Mouse (Mus musculus) forebrain, embryonic 12.5 days (tissue): Measurements from ENCODE around the gene Ssna1. TPM values are rescaled to one million over a fixed set of nuclear protein-coding genes. Genes with fewer than 3 reads are reported as not detected.

ENCODE experiments used
- ATAC-seq: fragments of 200-750 bp; cut with Nextera tagmentation; 2 replicates; pipeline ENCODE4 v1.8.0; 2017; ENCODE audit warnings: moderate TSS enrichment; ENCODE audit not compliant: low FRiP score
- H3K27ac ChIP-seq: fragments of 300-500 bp; sonication (generic); 2 replicates; pipeline ENCODE4 v1.5.1; 2016; ENCODE audit warnings: mild to moderate bottlenecking
- H3K27me3 ChIP-seq: fragments of 300-500 bp; sonication (generic); 2 replicates; pipeline ENCODE4 v1.6.1; 2016; ENCODE audit warnings: mild to moderate bottlenecking
- H3K36me3 ChIP-seq: fragments of 300-500 bp; sonication (generic); replicated peaks from 2 replicates; pipeline ENCODE4 v1.6.1; 2016; ENCODE audit warnings: mild to moderate bottlenecking
- H3K4me1 ChIP-seq: fragments of 300-500 bp; sonication (generic); 2 replicates; pipeline ENCODE4 v1.6.1; 2016
- H3K4me2 ChIP-seq: fragments of 300-500 bp; sonication (generic); 2 replicates; pipeline ENCODE4 v1.6.1; 2016; ENCODE audit warnings: mild to moderate bottlenecking, moderate library complexity
- H3K4me3 ChIP-seq: fragments of 300-500 bp; sonication (generic); replicated peaks from 2 replicates; pipeline ENCODE4 v1.5.1; 2016; ENCODE audit warnings: mild to moderate bottlenecking
- H3K9ac ChIP-seq: fragments of 300-500 bp; sonication (generic); 2 replicates; pipeline ENCODE4 v1.6.1; 2016; ENCODE audit warnings: mild to moderate bottlenecking
- H3K9me3 ChIP-seq: fragments of 300-500 bp; sonication (generic); 2 replicates; pipeline ENCODE4 v1.6.1; 2016
- WGBS: fragments of 180-500 bp; shearing (Covaris S2); methylation state at CpG from one replicate; pipeline ENCODE4 v1.1.7; 2016; 5-methylcytosine and 5-hydroxymethylcytosine counted together
- polyA plus RNA-seq: library from polyadenylated mRNA; unstranded; fragments of >200 nt; fragmentation: Nextera tagmentation; extraction: Ambion mirVana; gene quantifications from 2 replicates; pipeline ENCODE4 v1.2.1, GENCODE M21; 2016

Gene Ssna1
- polyA plus RNA-seq, 1 experiment from 2014 or later: 224 TPM

DNA sequence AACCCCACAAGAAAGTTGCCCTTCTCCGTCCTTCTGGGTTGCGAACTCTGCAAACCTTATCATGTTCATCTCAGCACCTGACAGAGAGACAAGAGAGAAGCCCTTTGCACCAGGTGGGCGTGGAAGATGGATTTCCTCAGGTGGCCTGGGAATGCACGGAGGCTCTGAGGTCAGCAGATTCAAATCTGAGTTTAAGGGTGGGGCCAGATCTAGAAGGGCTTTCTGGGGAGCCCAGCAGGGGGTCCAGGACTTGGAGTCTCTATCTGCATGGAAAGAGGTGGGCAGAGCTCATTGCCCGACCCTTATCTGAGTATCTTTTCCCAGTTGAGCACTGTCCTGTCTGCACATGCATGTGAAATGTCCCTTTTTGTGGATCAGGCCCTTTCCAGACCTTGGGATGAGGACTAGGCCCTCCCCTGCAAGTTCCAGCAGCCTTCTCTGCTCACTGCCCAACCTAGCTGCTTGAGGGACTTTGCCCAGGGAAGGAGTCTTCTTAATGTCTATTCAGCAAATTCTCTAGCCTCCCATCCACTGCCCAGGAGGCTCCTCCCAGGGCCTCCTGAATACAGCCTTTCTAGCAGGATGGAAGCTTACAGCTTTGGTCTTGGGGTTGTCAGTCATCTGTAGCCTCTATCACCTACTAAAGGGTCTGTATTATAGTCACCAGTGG, 37.6 kb downstream of the Ssna1 start:
- H3K4me3 ChIP-seq: no peak overlapping the region

DNA sequence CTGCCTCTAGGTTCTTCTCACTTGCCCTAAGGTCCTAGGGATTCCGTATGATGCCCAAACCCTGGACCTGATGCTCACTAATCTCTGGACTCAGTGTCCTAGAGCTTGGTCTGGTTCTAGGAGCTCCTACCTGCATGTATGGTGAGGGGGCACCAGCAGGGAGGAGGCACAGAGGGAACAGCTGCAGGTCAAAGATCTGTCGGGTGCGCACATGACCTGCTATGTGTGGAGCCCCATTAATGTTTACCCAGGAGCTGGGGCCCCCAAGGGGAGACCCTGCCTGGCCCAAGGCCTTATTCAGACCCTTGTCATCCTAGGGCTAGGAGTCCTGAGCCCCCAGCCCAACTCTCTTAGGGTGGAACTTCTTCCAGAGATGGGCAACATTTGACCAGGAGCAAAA, 38.2 kb downstream of the Ssna1 start, which contains the start of gene Slc34a3:
Gene Slc34a3, minus strand, starts transcription at position 315 of the 400 bp plus-strand sequence.
- ATAC-seq: no peak
- Histone ChIP-seq H3K4me2 (no peak within 1 kb of the TSS), H3K9me3 (no peaks in the 10 kb centered on the region), H3K9ac (no peak within 1 kb of the TSS), H3K4me3 (no peak within 1 kb of the TSS), H3K27me3 (peaks cover 51% of the 10 kb centered on the region), H3K36me3 (no peaks in the 10 kb centered on the region), H3K4me1 (peaks cover 2% of the 10 kb centered on the region; the same call in 1 of the 2 replicates), H3K27ac (no peak within 1 kb of the TSS)
- WGBS: 84% methylated on average over 3 of the region's 3 CpGs

More for the DNA sequence above, 37.6 kb downstream of the Ssna1 start:
- H3K9me3 ChIP-seq: no peaks in the 10 kb centered on the region
- no peak overlapping the region for H3K9ac ChIP-seq
- no peak overlapping the region for H3K27ac ChIP-seq
- H3K4me1 ChIP-seq: no peaks in the 10 kb centered on the region
- no peak for ATAC-seq
- no peak overlapping the region for H3K4me2 ChIP-seq
- H3K36me3 ChIP-seq: no peaks in the 10 kb centered on the region
- H3K27me3 ChIP-seq: peaks cover 52% of the 10 kb centered on the region
- WGBS: 79% methylated on average over 5 of the region's 5 CpGs

DNA sequence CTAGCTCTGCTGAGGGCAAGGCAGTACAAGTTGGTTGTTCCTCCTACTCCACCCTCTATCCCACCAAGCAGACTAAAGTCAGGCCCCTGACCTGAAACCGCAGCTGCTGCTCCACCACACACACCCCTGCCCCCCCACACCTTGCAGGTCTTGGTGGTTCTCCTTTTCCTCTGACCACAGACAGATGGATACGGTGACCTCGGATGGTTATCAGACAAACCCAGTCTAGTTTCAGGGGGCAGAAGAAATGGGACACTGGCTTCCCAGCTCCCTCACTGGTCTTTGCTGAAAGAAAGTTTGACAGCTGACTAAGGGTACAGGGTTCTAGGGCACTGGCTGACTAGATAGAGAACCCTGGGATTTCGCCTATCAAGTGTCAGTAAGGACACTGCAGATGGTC, 38.8 kb downstream of the Ssna1 start:
- Histone ChIP-seq H3K4me3 (no peak overlapping the region), H3K27me3 (peaks cover 49% of the 10 kb centered on the region), H3K4me2 (no peak overlapping the region), H3K4me1 (peaks cover 6% of the 10 kb centered on the region; the same call in 1 of the 2 replicates), H3K36me3 (no peaks in the 10 kb centered on the region), H3K27ac (no peak overlapping the region), H3K9me3 (no peaks in the 10 kb centered on the region), H3K9ac (no peak overlapping the region)
- 87% methylated on average over 4 of the region's 4 CpGs for WGBS
- no peak for ATAC-seq

DNA sequence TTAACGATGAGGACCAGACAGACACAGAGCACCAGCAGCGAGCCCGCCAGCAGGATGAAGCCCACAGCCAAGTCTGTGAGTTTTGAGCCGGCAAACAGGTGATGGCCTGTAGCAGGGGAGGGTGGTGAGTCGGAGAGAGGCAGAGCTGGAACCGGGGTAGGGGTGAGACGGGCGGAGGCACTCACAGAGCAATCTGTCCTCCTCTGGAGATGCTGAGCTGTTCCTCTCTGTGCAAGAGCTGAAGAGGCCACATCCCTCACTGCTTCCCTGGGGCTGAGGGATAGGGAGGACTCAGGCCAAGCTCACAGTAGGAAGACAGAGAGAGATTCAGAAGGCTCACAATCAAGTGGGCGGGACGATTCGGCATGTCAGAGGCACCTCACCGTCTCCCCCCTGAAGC, 41.2 kb downstream of the Ssna1 start:
- no peaks in the 10 kb centered on the region for H3K9me3 ChIP-seq
- no peak overlapping the region for H3K4me3 ChIP-seq
- H3K27ac ChIP-seq: no peak overlapping the region
- H3K36me3 ChIP-seq: no peaks in the 10 kb centered on the region
- no peak overlapping the region for H3K9ac ChIP-seq
- WGBS: 56% methylated on average over 12 of the region's 12 CpGs
- H3K4me1 ChIP-seq: peaks cover 6% of the 10 kb centered on the region
- H3K4me2 ChIP-seq: no peak overlapping the region
- H3K27me3 ChIP-seq: peaks cover 37% of the 10 kb centered on the region
- no peak for ATAC-seq

DNA sequence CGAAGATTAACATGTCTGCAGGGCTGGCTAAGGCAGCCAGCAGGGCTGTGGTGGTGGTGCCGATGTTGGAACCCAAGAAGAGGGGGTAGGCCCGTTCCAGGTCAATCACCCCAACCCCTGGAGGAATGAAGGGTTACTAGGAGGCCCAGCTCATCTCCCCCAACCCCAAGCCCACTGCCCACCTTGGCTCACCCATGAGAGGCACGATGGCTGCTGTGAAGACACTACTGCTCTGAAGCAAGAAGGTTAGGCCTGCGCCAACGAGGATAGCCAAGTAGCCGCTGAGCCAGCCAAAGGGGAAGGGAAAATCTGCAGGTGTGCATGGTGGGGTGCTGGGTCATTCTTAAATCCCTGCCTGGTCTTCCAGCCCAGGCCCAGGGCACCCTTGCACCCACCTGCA, 41.7 kb downstream of the Ssna1 start:
- H3K9me3 ChIP-seq: no peaks in the 10 kb centered on the region
- H3K4me1 ChIP-seq: peaks cover 10% of the 10 kb centered on the region
- no peak overlapping the region for H3K4me2 ChIP-seq
- no peak for ATAC-seq
- H3K27ac ChIP-seq: no peak overlapping the region
- no peak overlapping the region for H3K4me3 ChIP-seq
- H3K9ac ChIP-seq: no peak overlapping the region
- 90% methylated on average over 7 of the region's 7 CpGs for WGBS
- peaks cover 33% of the 10 kb centered on the region for H3K27me3 ChIP-seq
- no peaks in the 10 kb centered on the region for H3K36me3 ChIP-seq

DNA sequence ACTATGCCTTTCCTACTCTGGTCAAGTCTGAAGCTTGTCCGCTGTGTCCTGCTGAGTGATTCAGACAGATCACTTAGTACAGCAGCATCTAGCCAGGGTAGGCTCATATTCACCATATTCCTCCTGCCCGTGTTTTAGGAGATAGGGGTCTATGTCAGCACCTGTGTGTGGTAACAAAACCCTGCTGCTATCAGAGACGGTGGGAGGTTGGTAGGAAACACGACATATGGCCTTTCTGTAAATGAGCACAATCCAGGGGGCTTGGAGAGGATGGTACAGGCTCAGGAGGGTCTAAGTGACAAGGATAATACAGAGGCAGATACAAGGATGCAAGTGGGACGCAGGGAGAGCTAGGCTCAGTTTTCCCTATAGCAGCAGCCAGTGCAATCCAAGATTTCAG, 42.7 kb downstream of the Ssna1 start:
- 89% methylated on average over 5 of the region's 5 CpGs for WGBS
- no peak overlapping the region for H3K4me3 ChIP-seq
- H3K9me3 ChIP-seq: no peaks in the 10 kb centered on the region
- H3K36me3 ChIP-seq: no peaks in the 10 kb centered on the region
- peaks cover 23% of the 10 kb centered on the region for H3K27me3 ChIP-seq
- H3K27ac ChIP-seq: no peak overlapping the region
- no peak overlapping the region for H3K9ac ChIP-seq
- ATAC-seq: no peak
- H3K4me1 ChIP-seq: peaks cover 14% of the 10 kb centered on the region
- no peak overlapping the region for H3K4me2 ChIP-seq

DNA sequence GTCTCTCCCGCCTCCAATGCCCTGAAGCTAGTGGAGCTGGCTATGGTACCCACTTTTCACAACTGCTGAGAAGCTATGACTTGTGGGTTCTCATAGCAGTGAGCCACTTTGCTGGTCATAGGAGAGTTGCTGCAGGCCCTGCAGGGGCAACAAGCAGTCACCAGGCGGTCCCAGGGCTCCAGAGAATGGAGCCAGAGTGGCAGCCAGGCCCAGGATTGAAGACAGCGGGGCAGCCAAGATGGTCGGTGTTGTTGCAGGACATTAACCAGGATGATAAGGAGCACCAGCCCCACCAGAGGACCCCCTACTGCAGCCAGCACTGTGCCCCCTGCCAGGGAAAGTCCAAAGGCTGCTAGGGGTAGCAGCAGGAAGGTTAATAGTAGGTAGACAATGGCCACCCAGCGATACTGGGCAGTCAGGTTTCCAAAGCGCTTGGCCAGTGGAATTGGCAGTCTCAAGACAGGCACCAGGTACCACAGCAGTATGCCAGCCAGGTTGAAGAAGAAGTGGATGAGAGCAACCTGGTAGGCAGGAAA, 43.2 kb downstream of the Ssna1 start:
- H3K9me3 ChIP-seq: no peaks in the 10 kb centered on the region
- H3K9ac ChIP-seq: peak overlapping the region; percentile 12; the same call in 1 of the 2 replicates
- no peak for ATAC-seq
- H3K36me3 ChIP-seq: no peaks in the 10 kb centered on the region
- peak overlapping the region; percentile 65; the same call in 1 of the 2 replicates for H3K27ac ChIP-seq
- WGBS: 74% methylated on average over 6 of the region's 6 CpGs
- H3K4me3 ChIP-seq: no peak overlapping the region
- peaks cover 14% of the 10 kb centered on the region for H3K4me1 ChIP-seq
- H3K4me2 ChIP-seq: peak overlapping the region; percentile 8; the same call in 1 of the 2 replicates
- peaks cover 22% of the 10 kb centered on the region for H3K27me3 ChIP-seq

DNA sequence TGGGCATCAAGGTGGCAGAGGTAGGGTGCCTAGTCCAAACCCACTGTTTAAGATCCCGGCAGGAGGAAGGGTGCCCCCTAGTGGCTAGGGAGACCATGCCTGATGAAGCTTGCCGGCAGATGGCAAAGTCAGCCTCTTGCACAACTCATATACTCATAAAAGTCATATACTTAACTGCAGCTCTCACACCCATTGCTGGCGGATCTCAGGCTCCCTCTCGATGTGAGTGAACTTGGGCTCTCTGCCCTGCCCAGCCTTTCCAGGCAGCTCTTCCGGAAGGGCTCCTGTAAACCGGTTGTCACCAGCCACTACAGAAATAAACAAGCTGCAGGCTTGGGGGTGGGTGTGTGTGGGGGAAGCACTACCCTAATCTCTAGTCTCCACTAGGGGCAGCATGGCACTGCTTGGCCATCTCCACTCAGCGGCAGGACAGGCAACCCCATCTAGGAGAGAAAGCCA, 43.8 kb downstream of the Ssna1 start:
- 0% methylated on average over 7 of the region's 7 CpGs for WGBS
- H3K4me3 ChIP-seq: peak overlapping the region; percentile 19

DNA sequence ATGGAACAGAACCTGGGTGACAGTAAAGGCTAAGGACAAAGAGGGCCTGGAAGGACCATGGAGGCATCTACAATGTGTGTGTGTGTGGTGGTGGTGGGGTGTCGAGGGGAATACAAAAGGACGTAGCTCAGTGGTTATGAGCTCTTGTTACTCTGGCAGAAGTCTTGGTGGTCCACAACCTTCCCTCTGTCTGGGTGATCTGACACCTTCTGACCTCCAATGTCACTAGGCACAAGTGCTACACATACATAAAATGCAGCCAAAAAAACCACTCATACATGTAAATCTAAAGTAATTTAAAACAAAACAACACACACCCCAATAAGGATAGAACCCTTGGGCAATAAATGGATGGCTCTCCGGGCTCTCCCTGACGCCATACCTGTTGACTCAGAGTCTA, 44.8 kb downstream of the Ssna1 start:
- no peak overlapping the region for H3K4me2 ChIP-seq
- H3K36me3 ChIP-seq: no peaks in the 10 kb centered on the region
- no peak for ATAC-seq
- no peak overlapping the region for H3K9ac ChIP-seq
- peaks cover 22% of the 10 kb centered on the region for H3K4me1 ChIP-seq
- H3K9me3 ChIP-seq: no peaks in the 10 kb centered on the region
- H3K4me3 ChIP-seq: no peak overlapping the region
- 90% methylated on average over 4 of the region's 4 CpGs for WGBS
- no peak overlapping the region for H3K27ac ChIP-seq
- H3K27me3 ChIP-seq: peaks cover 17% of the 10 kb centered on the region

More for the DNA sequence above, 43.8 kb downstream of the Ssna1 start:
- Histone ChIP-seq H3K27me3 (peaks cover 22% of the 10 kb centered on the region), H3K4me1 (peaks cover 18% of the 10 kb centered on the region), H3K4me2 (peak overlapping the region; percentile 35), H3K9me3 (no peaks in the 10 kb centered on the region), H3K27ac (peak overlapping the region; percentile 65; the same call in 1 of the 2 replicates), H3K36me3 (no peaks in the 10 kb centered on the region), H3K9ac (no peak overlapping the region)
- no peak for ATAC-seq

DNA sequence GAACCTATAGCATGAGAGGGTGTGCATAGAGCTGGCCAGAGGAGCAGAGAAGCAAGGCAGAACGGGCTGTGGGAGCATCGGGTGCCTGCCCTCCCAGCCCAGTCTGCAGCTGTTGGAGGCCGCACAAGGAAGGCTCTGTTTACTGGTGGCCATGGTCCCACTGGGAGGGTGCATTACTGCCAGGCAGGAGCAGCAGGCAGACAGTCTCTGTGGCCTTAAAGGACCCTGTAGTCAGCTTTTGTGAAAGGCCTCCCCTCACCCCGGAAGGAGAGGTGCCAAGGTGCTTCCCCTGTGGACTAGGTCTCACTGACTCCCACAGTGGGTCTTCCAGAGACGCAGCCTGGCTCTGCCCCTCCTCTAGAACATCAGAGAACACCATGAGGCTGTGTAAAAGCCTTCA, 45.4 kb downstream of the Ssna1 start:
- Histone ChIP-seq H3K9me3 (no peaks in the 10 kb centered on the region), H3K27me3 (peaks cover 12% of the 10 kb centered on the region), H3K9ac (no peak overlapping the region), H3K36me3 (peaks cover 5% of the 10 kb centered on the region), H3K4me3 (no peak overlapping the region), H3K27ac (no peak overlapping the region), H3K4me2 (no peak overlapping the region), H3K4me1 (peaks cover 22% of the 10 kb centered on the region)
- 88% methylated on average over 5 of the region's 5 CpGs for WGBS
- ATAC-seq: no peak

DNA sequence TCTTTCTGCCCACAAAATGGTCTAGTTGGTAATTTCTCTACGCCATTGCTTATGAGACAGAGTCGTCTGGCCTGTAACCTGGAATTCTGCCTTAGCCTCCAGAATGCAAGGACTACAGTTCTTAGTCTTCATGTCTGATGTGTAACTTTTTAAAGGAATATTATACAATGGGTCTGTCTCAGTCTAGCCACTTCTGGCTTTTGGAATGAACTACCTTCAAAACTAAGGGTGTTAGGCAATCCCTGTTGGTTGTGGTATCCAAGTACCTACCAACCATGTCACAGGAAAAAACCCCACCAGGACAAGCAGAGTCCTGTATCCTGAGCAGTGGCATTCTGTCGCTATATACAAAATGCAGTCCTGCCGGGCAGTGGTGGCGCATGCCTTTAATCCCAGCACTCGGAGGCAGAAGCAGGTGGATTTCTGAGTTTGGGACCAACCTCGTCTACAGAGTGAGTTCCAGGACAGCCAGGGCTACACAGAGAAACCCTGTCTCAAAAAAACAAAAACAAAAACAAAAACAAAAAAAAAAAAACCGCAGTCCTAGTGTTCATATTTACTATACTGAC, 46.3 kb downstream of the Ssna1 start:
- 75% methylated on average over 8 of the region's 8 CpGs for WGBS
- H3K27me3 ChIP-seq: peaks cover 8% of the 10 kb centered on the region; the same call in 1 of the 2 replicates
- peak overlapping the region; percentile 66; the same call in 1 of the 2 replicates for H3K9ac ChIP-seq
- H3K36me3 ChIP-seq: peaks cover 13% of the 10 kb centered on the region
- no peak for ATAC-seq
- H3K27ac ChIP-seq: peak overlapping the region; percentile 99
- no peaks in the 10 kb centered on the region for H3K9me3 ChIP-seq
- H3K4me2 ChIP-seq: peak overlapping the region; percentile 56
- peak overlapping the region; percentile 90; the same call in 1 of the 2 replicates for H3K4me3 ChIP-seq
- H3K4me1 ChIP-seq: peaks cover 22% of the 10 kb centered on the region
